Mouse (Mus musculus): ENCODE data around the gene Mdh2.

Mdh2 gene

GRCm38 (mm10) chr5:135835492-135835858 is 57.2 kb downstream of the Mdh2 start:
- no peak for DNase-seq (ENCODE audit: low spot score)

DNA sequence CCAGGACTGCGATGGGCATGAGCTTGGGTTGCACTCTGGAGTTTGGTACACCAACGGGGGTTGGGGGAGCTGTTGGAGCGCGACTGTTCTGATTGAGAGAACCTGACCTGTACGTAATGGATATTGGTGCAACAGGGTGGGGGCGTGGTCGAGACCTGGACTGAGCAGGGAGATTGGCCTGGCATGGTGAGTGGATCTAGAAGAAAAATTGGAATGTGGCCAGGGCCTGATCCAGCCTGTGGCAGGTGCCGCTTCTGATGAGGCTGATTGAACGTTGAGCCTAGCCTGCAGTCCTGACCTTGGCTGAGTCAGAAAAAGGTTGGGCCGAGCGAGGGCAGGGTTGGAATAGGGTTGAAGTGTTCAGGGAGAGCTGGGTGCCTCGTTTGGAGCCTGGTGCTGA is 57.7 kb downstream of the Mdh2 start:
- no peak for DNase-seq (ENCODE audit: low spot score)
